Mouse (Mus musculus) hindbrain, embryonic 11.5 days (tissue): ENCODE measurements around the gene Mical2. TPM values are rescaled to one million over a fixed set of nuclear protein-coding genes. Genes with fewer than 3 reads are reported as not detected.

Source experiments
- ATAC-seq: fragments of 200-750 bp; cut with Nextera tagmentation; 2 replicates; pipeline ENCODE4 v1.8.0; 2017; ENCODE audit warnings: mild to moderate bottlenecking, moderate TSS enrichment, moderate library complexity; ENCODE audit not compliant: low FRiP score
- DNase-seq: peaks from one replicate; pipeline ENCODE4 v3.0.0-alpha.2; 2015; ENCODE audit warnings: low spot score
- H3K27ac ChIP-seq: fragments of 300-500 bp; sonication (generic); 2 replicates; pipeline ENCODE4 v1.5.1; 2014; ENCODE audit warnings: mild to moderate bottlenecking, low read depth, low read length
- H3K27me3 ChIP-seq: fragments of 300-500 bp; sonication (generic); 2 replicates; pipeline ENCODE4 v1.6.1; 2014; ENCODE audit warnings: mild to moderate bottlenecking, low read length, moderate library complexity, mixed read lengths; ENCODE audit not compliant: control insufficient read depth, insufficient read depth
- H3K36me3 ChIP-seq: fragments of 300-500 bp; sonication (generic); 2 replicates; pipeline ENCODE4 v1.6.1; 2014; ENCODE audit warnings: mild to moderate bottlenecking, low read length, moderate library complexity, mixed read lengths; ENCODE audit not compliant: control insufficient read depth, insufficient read depth
- H3K4me1 ChIP-seq: fragments of 300-500 bp; sonication (generic); replicated peaks from 2 replicates; pipeline ENCODE4 v1.6.1; 2014; ENCODE audit warnings: low read length, mixed read lengths; ENCODE audit not compliant: control insufficient read depth, insufficient read depth
- H3K4me2 ChIP-seq: fragments of 300-500 bp; sonication (generic); replicated peaks from 2 replicates; pipeline ENCODE4 v1.6.1; 2014; ENCODE audit warnings: mild to moderate bottlenecking, low read depth, low read length
- H3K4me3 ChIP-seq: fragments of 300-500 bp; sonication (generic); 2 replicates; pipeline ENCODE4 v1.5.1; 2014; ENCODE audit warnings: low read depth, low read length
- H3K9ac ChIP-seq: fragments of 300-500 bp; sonication (generic); 2 replicates; pipeline ENCODE4 v1.6.1; 2014; ENCODE audit warnings: low read depth, low read length
- H3K9me3 ChIP-seq: fragments of 300-500 bp; sonication (generic); 2 replicates; pipeline ENCODE4 v1.6.1; 2016; ENCODE audit warnings: low read length; ENCODE audit not compliant: control insufficient read depth
- WGBS: fragments of 180-500 bp; shearing (Covaris S2); extraction: QIAGEN DNeasy Blood & Tissue Kit; methylation state at CpG from one replicate; pipeline ENCODE4 v1.1.7; 2014; 5-methylcytosine and 5-hydroxymethylcytosine counted together
- polyA plus RNA-seq: library from polyadenylated mRNA; unstranded; fragments of >200 nt; fragmentation: Nextera tagmentation; extraction: Ambion mirVana; gene quantifications from 2 replicates; pipeline ENCODE4 v1.2.1, GENCODE M21; 2014

Mical2 gene
- polyA plus RNA-seq, 1 experiment from 2014 or later = 1.7 TPM

DNA sequence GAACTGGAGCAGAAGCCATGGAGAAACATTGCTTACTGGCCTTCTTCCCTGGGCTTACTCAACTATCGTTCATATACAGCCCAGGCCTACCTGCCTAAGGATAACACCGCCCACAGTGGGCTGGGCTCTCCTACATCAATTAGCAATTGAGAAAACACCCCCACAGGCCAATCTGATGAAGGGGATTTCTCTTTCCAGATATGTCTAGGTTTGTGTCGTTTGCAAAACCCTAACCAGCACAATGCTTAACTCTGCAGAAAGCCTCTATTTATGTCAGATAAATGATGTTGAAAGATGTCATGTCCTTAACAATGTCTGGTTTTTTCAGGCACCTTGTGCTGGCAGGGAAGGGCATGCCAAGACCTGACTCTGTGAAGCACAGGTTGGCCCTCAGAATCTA is 144.3 kb downstream of the Mical2 start:
- H3K4me3 ChIP-seq = no peak overlapping the region
- H3K4me2 ChIP-seq = no peak overlapping the region
- H3K27ac ChIP-seq = no peak overlapping the region
- 86% methylated on average over 3 of the region's 3 CpGs for WGBS
- no peaks in the 10 kb centered on the region for H3K4me1 ChIP-seq
- DNase-seq (no peak), ATAC-seq (no peak)
- H3K9ac ChIP-seq = no peak overlapping the region
- H3K36me3 ChIP-seq = no peaks in the 10 kb centered on the region
- H3K9me3 ChIP-seq = no peaks in the 10 kb centered on the region
- no peaks in the 10 kb centered on the region for H3K27me3 ChIP-seq

DNA sequence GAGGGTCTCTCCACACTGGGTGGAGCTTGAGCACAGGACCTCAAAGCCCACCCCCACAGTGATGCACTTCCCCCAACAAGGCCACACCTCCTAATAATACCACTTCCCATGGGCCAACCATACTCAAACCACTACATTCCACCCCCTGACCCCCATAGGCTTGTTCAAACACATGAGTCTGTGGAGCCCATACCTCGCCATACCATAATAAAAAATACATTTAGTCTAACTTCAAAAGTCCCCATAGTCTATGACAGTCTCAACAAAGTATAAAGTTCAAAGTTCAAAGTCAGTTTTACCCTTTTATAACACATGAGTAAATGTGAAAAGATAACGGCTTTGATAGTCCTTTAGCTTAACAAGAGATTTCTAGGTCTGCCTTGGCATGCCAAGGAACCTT is 145.7 kb downstream of the Mical2 start:
- Histone ChIP-seq H3K4me1 (no peaks in the 10 kb centered on the region), H3K27ac (no peak overlapping the region), H3K27me3 (no peaks in the 10 kb centered on the region), H3K4me3 (no peak overlapping the region), H3K9ac (no peak overlapping the region), H3K4me2 (no peak overlapping the region), H3K36me3 (no peaks in the 10 kb centered on the region), H3K9me3 (no peaks in the 10 kb centered on the region)
- ATAC-seq (no peak), DNase-seq (no peak)
- 81% methylated on average over 2 of the region's 2 CpGs for WGBS

DNA sequence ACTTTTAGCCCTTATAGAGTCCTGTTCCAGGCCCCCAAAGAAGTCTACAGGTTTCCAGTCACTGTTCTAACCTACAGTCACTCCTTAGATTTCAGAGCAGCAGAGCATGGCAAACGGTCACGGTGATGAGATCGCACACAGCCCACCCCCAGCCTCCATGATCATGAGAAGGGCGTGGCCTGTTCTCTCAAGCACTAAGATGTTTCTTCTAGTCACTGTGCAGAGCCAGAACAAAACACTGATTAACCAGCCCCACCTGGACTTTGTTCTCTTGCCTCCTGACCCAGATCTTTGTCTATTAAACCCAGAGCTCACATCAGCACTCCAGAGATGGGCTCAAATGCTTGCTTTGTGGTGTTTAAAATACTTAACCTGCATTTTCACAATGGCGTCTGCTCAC is 148.4 kb downstream of the Mical2 start:
- DNase-seq (no peak), ATAC-seq (no peak)
- WGBS = 92% methylated on average over 5 of the region's 5 CpGs

DNA sequence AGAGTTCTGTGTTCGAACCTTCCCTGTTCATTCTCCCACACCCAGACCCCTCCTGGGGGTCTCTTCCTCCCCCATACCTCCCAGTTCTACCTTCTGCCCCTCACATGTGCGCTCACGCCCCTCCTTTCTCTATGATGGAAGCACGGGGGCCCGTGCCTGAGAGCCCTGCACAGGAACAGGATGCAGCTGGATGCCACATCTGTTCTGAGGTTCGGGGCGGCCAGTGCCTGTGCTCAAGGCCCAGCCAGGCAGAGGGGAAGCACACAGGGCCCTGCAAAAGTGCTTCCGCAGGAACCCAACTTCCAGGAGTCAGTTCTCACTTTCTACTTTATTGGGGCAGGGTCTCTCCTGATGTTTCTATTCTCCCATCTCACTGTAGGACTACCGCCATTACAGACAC is 149.4 kb downstream of the Mical2 start:
- Histone ChIP-seq H3K27ac (no peak overlapping the region), H3K36me3 (no peaks in the 10 kb centered on the region), H3K4me1 (no peaks in the 10 kb centered on the region), H3K4me3 (no peak overlapping the region), H3K9ac (no peak overlapping the region), H3K9me3 (no peaks in the 10 kb centered on the region), H3K27me3 (no peaks in the 10 kb centered on the region), H3K4me2 (no peak overlapping the region)
- no peak for DNase-seq
- whole genome bisulfite sequencing = 76% methylated on average over 9 of the region's 9 CpGs
- ATAC-seq = no peak

More for the DNA sequence above, 148.4 kb downstream of the Mical2 start:
- Histone ChIP-seq H3K4me1 (no peaks in the 10 kb centered on the region), H3K4me3 (no peak overlapping the region), H3K36me3 (no peaks in the 10 kb centered on the region), H3K27me3 (no peaks in the 10 kb centered on the region), H3K9me3 (no peaks in the 10 kb centered on the region), H3K4me2 (no peak overlapping the region), H3K27ac (no peak overlapping the region), H3K9ac (no peak overlapping the region)

DNA sequence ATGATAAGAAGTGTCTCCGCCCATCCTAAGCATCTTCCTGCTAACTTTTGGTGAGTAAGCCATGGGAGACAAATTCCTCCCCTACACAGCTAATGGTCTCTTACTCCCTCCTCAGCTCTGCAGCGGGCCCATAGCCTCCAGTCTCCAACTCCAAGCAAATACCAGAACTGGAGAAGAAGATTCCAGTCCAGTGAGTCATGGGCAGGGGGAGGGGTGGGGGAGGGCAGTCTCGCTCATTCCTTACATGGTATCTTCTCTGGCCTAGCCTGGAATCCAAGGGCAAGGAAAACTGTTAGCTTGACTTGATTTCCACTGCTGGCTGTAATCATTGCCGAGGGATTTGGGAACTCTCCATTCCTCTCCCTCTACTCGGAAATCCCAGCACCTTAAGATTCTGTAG is 150.2 kb downstream of the Mical2 start:
- no peak for ATAC-seq
- H3K9ac ChIP-seq = no peak overlapping the region
- H3K4me1 ChIP-seq = no peaks in the 10 kb centered on the region
- H3K9me3 ChIP-seq = no peaks in the 10 kb centered on the region
- H3K36me3 ChIP-seq = no peaks in the 10 kb centered on the region
- 83% methylated on average over 5 of the region's 5 CpGs for WGBS
- no peak overlapping the region for H3K27ac ChIP-seq
- H3K4me2 ChIP-seq = no peak overlapping the region
- no peaks in the 10 kb centered on the region for H3K27me3 ChIP-seq
- no peak for DNase-seq
- H3K4me3 ChIP-seq = no peak overlapping the region

DNA sequence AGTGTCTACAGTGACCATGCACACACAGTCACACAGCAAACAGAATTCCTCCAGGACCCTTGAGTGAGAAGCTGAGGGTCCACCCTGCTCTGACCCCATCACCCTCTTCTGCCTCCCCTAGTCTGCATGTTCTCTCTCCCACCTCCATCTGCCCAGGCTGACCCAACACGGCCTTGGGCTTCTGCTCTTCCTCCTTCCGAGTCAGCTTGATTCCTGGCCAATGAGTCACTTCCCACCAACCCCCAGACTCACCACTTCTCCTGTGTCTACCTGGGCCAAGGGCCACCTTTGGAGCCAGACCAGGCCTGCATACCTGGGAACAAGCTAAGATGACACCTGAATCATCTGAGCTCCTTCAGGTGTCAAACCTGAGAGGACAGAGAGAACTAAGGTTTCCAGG is 151.0 kb downstream of the Mical2 start:
- DNase-seq (no peak), ATAC-seq (no peak)
- WGBS = 93% methylated on average over 2 of the region's 2 CpGs
- Histone ChIP-seq H3K27me3 (no peaks in the 10 kb centered on the region), H3K9me3 (no peaks in the 10 kb centered on the region), H3K4me2 (no peak overlapping the region), H3K27ac (no peak overlapping the region), H3K4me1 (no peaks in the 10 kb centered on the region), H3K36me3 (no peaks in the 10 kb centered on the region), H3K9ac (no peak overlapping the region), H3K4me3 (no peak overlapping the region)

DNA sequence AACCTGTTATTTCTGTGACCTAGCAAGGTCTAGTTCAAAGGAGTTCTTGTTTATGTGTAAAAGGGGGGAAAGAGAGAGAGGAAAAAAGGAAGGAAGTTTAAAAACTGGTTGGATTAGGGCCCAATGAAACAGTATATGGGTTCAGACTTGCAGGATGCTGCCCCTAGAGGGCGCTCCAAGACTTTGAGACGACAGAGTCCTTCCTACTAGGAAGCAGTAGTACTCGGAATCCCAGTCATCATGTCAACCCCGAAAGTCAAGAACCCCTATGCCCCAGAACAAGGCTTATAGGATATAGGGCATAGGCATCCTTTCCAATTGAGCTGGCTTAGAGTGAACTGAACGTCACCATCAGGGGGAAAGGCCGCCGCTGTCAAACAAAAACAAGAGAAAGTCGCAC is 151.7 kb downstream of the Mical2 start:
- H3K4me2 ChIP-seq = no peak overlapping the region
- no peaks in the 10 kb centered on the region for H3K9me3 ChIP-seq
- H3K4me3 ChIP-seq = no peak overlapping the region
- no peaks in the 10 kb centered on the region for H3K36me3 ChIP-seq
- no peak overlapping the region for H3K9ac ChIP-seq
- ATAC-seq = no peak
- H3K27me3 ChIP-seq = no peaks in the 10 kb centered on the region
- 41% methylated on average over 8 of the region's 8 CpGs for WGBS
- H3K27ac ChIP-seq = no peak overlapping the region
- DNase-seq = peak; percentile 91
- no peaks in the 10 kb centered on the region for H3K4me1 ChIP-seq

DNA sequence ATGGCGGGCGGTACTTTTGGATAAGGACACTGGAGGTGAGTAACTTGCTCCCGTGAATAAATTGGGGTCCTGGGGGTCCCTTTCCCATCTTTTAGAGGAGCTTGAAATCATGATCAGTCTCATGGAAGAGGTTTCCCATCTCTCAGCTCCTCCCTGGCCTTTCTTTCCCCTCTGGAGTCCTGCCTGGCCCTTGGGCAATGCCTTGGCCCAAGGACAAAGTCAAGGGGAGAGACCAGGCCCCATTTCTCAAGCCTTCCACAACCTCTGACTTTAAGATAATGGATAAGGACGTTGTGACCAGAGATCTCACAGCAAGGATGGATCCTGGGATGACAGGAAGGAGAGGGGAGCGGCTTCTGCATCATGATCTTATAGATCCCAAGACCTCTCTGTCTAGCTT is 152.4 kb downstream of the Mical2 start:
- 84% methylated on average over 5 of the region's 5 CpGs for WGBS
- DNase-seq (no peak), ATAC-seq (no peak)
- Histone ChIP-seq H3K27me3 (no peaks in the 10 kb centered on the region), H3K9me3 (no peaks in the 10 kb centered on the region), H3K36me3 (no peaks in the 10 kb centered on the region), H3K9ac (no peak overlapping the region), H3K4me3 (no peak overlapping the region), H3K4me2 (no peak overlapping the region), H3K27ac (no peak overlapping the region), H3K4me1 (no peaks in the 10 kb centered on the region)

DNA sequence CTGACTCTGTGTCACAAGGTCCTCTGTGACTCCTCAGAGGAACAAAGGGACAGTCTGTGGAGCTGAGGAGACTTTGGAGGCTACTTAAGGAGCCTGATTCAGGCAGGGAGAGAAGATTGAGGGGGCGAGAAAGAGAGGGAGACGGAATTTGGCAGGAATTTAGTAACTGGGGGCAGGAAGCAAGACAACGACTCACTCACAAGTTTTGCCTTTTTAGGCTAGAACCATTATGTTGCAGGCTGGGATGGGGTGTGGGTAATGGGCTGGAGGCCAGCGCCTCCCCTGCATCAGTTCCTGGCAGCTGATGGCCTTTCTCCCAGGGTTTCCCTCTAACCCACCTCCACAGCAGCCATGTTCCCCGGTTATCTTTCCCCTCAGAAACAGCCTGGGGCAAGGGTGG is 152.8 kb downstream of the Mical2 start:
- WGBS = 86% methylated on average over 5 of the region's 5 CpGs
- DNase-seq (no peak), ATAC-seq (no peak)
- no peak overlapping the region for H3K4me2 ChIP-seq
- no peaks in the 10 kb centered on the region for H3K9me3 ChIP-seq
- H3K9ac ChIP-seq = no peak overlapping the region
- no peak overlapping the region for H3K27ac ChIP-seq
- no peaks in the 10 kb centered on the region for H3K27me3 ChIP-seq
- no peak overlapping the region for H3K4me3 ChIP-seq
- H3K36me3 ChIP-seq = no peaks in the 10 kb centered on the region
- no peaks in the 10 kb centered on the region for H3K4me1 ChIP-seq
